Mouse (Mus musculus) liver, postnatal 0 days (tissue): ENCODE measurements around the gene Acly. TPM values are rescaled to one million over a fixed set of nuclear protein-coding genes. Genes with fewer than 3 reads are reported as not detected.
A peak's percentile ranks its signal among the peaks of the same experiment; 100 is the strongest.

Experiments
- ATAC-seq: fragments of 200-750 bp; cut with Nextera tagmentation; 2 replicates; pipeline ENCODE4 v1.8.0; 2017; ENCODE audit warnings: mild to moderate bottlenecking, moderate library complexity
- DNase-seq: peaks from one replicate; pipeline ENCODE4 v3.0.0-alpha.2; 2016
- H3K27ac ChIP-seq: fragments of 300-500 bp; sonication (generic); 2 replicates; pipeline ENCODE4 v1.5.1; 2014; ENCODE audit warnings: antibody characterized with exemption, moderate library complexity, mild to moderate bottlenecking, low read depth
- H3K27me3 ChIP-seq: fragments of 300-500 bp; sonication (generic); 2 replicates; pipeline ENCODE4 v1.6.1; 2014; ENCODE audit warnings: low read length, control low read depth, mixed read lengths; ENCODE audit not compliant: insufficient read depth
- H3K36me3 ChIP-seq: fragments of 300-500 bp; sonication (generic); replicated peaks from 2 replicates; pipeline ENCODE4 v1.6.1; 2014; ENCODE audit warnings: mild to moderate bottlenecking, control low read depth, low read length, moderate library complexity, mixed read lengths; ENCODE audit not compliant: insufficient read depth
- H3K4me1 ChIP-seq: fragments of 300-500 bp; sonication (generic); 2 replicates; pipeline ENCODE4 v1.6.1; 2014; ENCODE audit warnings: antibody characterized with exemption, mild to moderate bottlenecking, control low read depth; ENCODE audit not compliant: insufficient read depth
- H3K4me2 ChIP-seq: fragments of 300-500 bp; sonication (generic); 2 replicates; pipeline ENCODE4 v1.6.1; 2014; ENCODE audit warnings: low read depth, mild to moderate bottlenecking, low read length, moderate library complexity, mixed read lengths
- H3K4me3 ChIP-seq: fragments of 300-500 bp; sonication (generic); 2 replicates; pipeline ENCODE4 v1.5.1; 2014; ENCODE audit warnings: low read depth, low read length
- H3K9ac ChIP-seq: fragments of 300-500 bp; sonication (generic); replicated peaks from 2 replicates; pipeline ENCODE4 v1.6.1; 2014; ENCODE audit warnings: mild to moderate bottlenecking, moderate library complexity
- H3K9me3 ChIP-seq: fragments of 300-500 bp; sonication (generic); 2 replicates; pipeline ENCODE4 v1.6.1; 2016; ENCODE audit warnings: mild to moderate bottlenecking, control low read depth, low read length, mixed read lengths
- CTCF ChIP-seq: sonication (generic); IDR thresholded peaks from 2 replicates; pipeline ENCODE4 v1.5.1; 2016; ENCODE audit warnings: antibody characterized with exemption, low read depth
- EP300 ChIP-seq: IDR thresholded peaks from 2 replicates; pipeline ENCODE4 v1.6.1; 2016; ENCODE audit warnings: antibody characterized with exemption, low read depth, mild to moderate bottlenecking
- WGBS: fragments of 180-500 bp; shearing (Covaris S2); extraction: QIAGEN DNeasy Blood & Tissue Kit; methylation state at CpG from one replicate; pipeline ENCODE4 v1.1.7; 2014; ENCODE audit not compliant: insufficient replicate concordance; 5-methylcytosine and 5-hydroxymethylcytosine counted together
- polyA plus RNA-seq: library from polyadenylated mRNA; unstranded; fragments of >200 nt; fragmentation: Nextera tagmentation; extraction: Ambion mirVana; gene quantifications from 2 replicates; pipeline ENCODE4 v1.2.1, GENCODE M21; 2015

The Acly gene
- polyA plus RNA-seq, 1 experiment from 2014 or later, result 29.8 TPM

- H3K27ac ChIP-seq, result no peak overlapping the region
- peaks cover 12% of the 10 kb centered on the region; the same call in 1 of the 2 replicates for H3K36me3 ChIP-seq
- no peaks in the 10 kb centered on the region for H3K27me3 ChIP-seq
- no peaks in the 10 kb centered on the region for H3K9me3 ChIP-seq
- no peak overlapping the region for H3K4me3 ChIP-seq
- H3K4me1 ChIP-seq, result no peaks in the 10 kb centered on the region
- H3K9ac ChIP-seq, result no peak overlapping the region
- 75% methylated on average over 5 of the region's 5 CpGs for WGBS
- DNase-seq (no peak), ATAC-seq (no peak)
- no peak overlapping the region for H3K4me2 ChIP-seq
- no peak for TF ChIP-seq EP300
- no peak for TF ChIP-seq CTCF
Observed at GRCm38 (mm10) chr11:100457711-100458110, 70.1 kb downstream of the Acly start.

GRCm38 (mm10) chr11:100457247-100457646, 70.6 kb downstream of the Acly start:
- Histone ChIP-seq H3K27ac (no peak overlapping the region), H3K4me2 (no peak overlapping the region), H3K9me3 (no peaks in the 10 kb centered on the region), H3K9ac (no peak overlapping the region), H3K27me3 (no peaks in the 10 kb centered on the region), H3K36me3 (peaks cover 11% of the 10 kb centered on the region; the same call in 1 of the 2 replicates), H3K4me1 (no peaks in the 10 kb centered on the region), H3K4me3 (no peak overlapping the region)
- DNase-seq, result no peak
- no peak for ATAC-seq
- no peak for TF ChIP-seq CTCF
- WGBS, result 78% methylated on average over 4 of the region's 4 CpGs

- no peak overlapping the region for H3K4me3 ChIP-seq
- H3K4me1 ChIP-seq, result peaks cover 12% of the 10 kb centered on the region
- H3K27ac ChIP-seq, result no peak overlapping the region
- no peak for DNase-seq
- 81% methylated on average over 6 of the region's 6 CpGs for WGBS
- TF ChIP-seq CTCF (no peak), EP300 (no peak)
- ATAC-seq, result no peak
- H3K36me3 ChIP-seq, result no peaks in the 10 kb centered on the region
- no peak overlapping the region for H3K4me2 ChIP-seq
- no peaks in the 10 kb centered on the region for H3K9me3 ChIP-seq
- no peaks in the 10 kb centered on the region for H3K27me3 ChIP-seq
- H3K9ac ChIP-seq, result no peak overlapping the region
Observed at GRCm38 (mm10) chr11:100442625-100443024, 85.2 kb downstream of the Acly start.

- Histone ChIP-seq H3K4me3 (peak within 1 kb of the TSS; percentile 62), H3K9me3 (no peaks in the 10 kb centered on the region), H3K36me3 (no peaks in the 10 kb centered on the region), H3K4me2 (peak within 1 kb of the TSS; percentile 90), H3K27ac (no peak within 1 kb of the TSS), H3K9ac (peak within 1 kb of the TSS; percentile 67), H3K27me3 (no peaks in the 10 kb centered on the region), H3K4me1 (peaks cover 12% of the 10 kb centered on the region)
- ATAC-seq, result no peak
- TF ChIP-seq CTCF (no peak), EP300 (no peak)
- no peak for DNase-seq
- 77% methylated on average over 8 of the region's 8 CpGs for WGBS
Observed at GRCm38 (mm10) chr11:100441797-100442196, 86.0 kb downstream of the Acly start, which contains the start of the genes Nt5c3b and Klhl10. Nt5c3b (minus strand) TSS chr11:100441808. Klhl10 (plus strand) TSS chr11:100441917.

GRCm38 (mm10) chr11:100440691-100441522, 86.9 kb downstream of the Acly start:
- TF ChIP-seq EP300 (no peak), CTCF (no peak)
- Histone ChIP-seq H3K4me3 (peak overlapping the region; percentile 62), H3K27ac (no peak overlapping the region), H3K4me1 (peaks cover 12% of the 10 kb centered on the region), H3K9ac (peak overlapping the region; percentile 67), H3K36me3 (no peaks in the 10 kb centered on the region), H3K9me3 (no peaks in the 10 kb centered on the region), H3K27me3 (no peaks in the 10 kb centered on the region), H3K4me2 (peak overlapping the region; percentile 90)
- 1% methylated on average over 52 of the region's 52 CpGs for WGBS
- DNase-seq (peak; percentile 83), ATAC-seq (peak; percentile 95)

GRCm38 (mm10) chr11:100437901-100438300, 89.9 kb downstream of the Acly start:
- WGBS, result 76% methylated on average over 1 of the region's 1 CpGs
- Histone ChIP-seq H3K27me3 (no peaks in the 10 kb centered on the region), H3K4me3 (no peak overlapping the region), H3K36me3 (no peaks in the 10 kb centered on the region), H3K27ac (no peak overlapping the region), H3K4me1 (peaks cover 12% of the 10 kb centered on the region), H3K9me3 (no peaks in the 10 kb centered on the region), H3K4me2 (no peak overlapping the region), H3K9ac (no peak overlapping the region)
- TF ChIP-seq CTCF, result no peak
- no peak for TF ChIP-seq EP300
- no peak for ATAC-seq
- DNase-seq, result no peak
